Mouse (Mus musculus): ENCODE data around the gene Ror2.

- TF ChIP-seq CTCF (IDR thresholded peaks at IDR 0.05; ENCODE audit: low read depth, low read length) (no peak), POLR2A (IDR thresholded peaks at IDR 0.05; ENCODE audit: extremely low read depth, insufficient read depth, low read length) (no peak)
These were observed 108.6 kb downstream of the Ror2 start for GRCm38 (mm10) chr13:53177424-53177718.

Measured in liver, adult 2 months (tissue).